Mouse (Mus musculus) kidney, postnatal 0 days (tissue): Measurements from ENCODE around the gene Capg. TPM values are rescaled to one million over a fixed set of nuclear protein-coding genes. Genes with fewer than 3 reads are reported as not detected.

Source experiments
- ATAC-seq: fragments of 200-750 bp; cut with Nextera tagmentation; replicated peaks from 2 replicates; pipeline ENCODE4 v1.8.0; 2017; ENCODE audit warnings: low read depth, moderate number of reproducible peaks, moderate TSS enrichment, moderate library complexity; ENCODE audit not compliant: low FRiP score
- DNase-seq: peaks from one replicate; pipeline ENCODE4 v3.0.0-alpha.2; 2016; ENCODE audit warnings: low spot score
- H3K27ac ChIP-seq: fragments of 300-500 bp; sonication (generic); 2 replicates; pipeline ENCODE4 v1.5.1; 2014; ENCODE audit warnings: mild to moderate bottlenecking
- H3K27me3 ChIP-seq: fragments of 300-500 bp; sonication (generic); 2 replicates; pipeline ENCODE4 v1.6.1; 2014; ENCODE audit warnings: low read length, mixed read lengths; ENCODE audit not compliant: insufficient read depth
- H3K36me3 ChIP-seq: fragments of 300-500 bp; sonication (generic); 2 replicates; pipeline ENCODE4 v1.6.1; 2014; ENCODE audit warnings: low read length, mixed read lengths; ENCODE audit not compliant: insufficient read depth
- H3K4me1 ChIP-seq: fragments of 300-500 bp; sonication (generic); replicated peaks from 2 replicates; pipeline ENCODE4 v1.6.1; 2014; ENCODE audit warnings: antibody characterized with exemption, low read length, mixed read lengths; ENCODE audit not compliant: insufficient read depth
- H3K4me2 ChIP-seq: fragments of 300-500 bp; sonication (generic); 2 replicates; pipeline ENCODE4 v1.6.1; 2014; ENCODE audit warnings: mild to moderate bottlenecking, low read length, moderate library complexity, mixed read lengths
- H3K4me3 ChIP-seq: fragments of 300-500 bp; sonication (generic); replicated peaks from 2 replicates; pipeline ENCODE4 v1.5.1; 2014; ENCODE audit warnings: low read depth, low read length
- H3K9ac ChIP-seq: fragments of 300-500 bp; sonication (generic); 2 replicates; pipeline ENCODE4 v1.6.1; 2014; ENCODE audit warnings: low read depth, low read length
- H3K9me3 ChIP-seq: fragments of 300-500 bp; sonication (generic); replicated peaks from 2 replicates; pipeline ENCODE4 v1.6.1; 2016; ENCODE audit warnings: low read length, inconsistent platforms, mixed read lengths
- CTCF ChIP-seq: IDR thresholded peaks from 2 replicates; pipeline ENCODE4 v1.5.1; 2016; ENCODE audit warnings: antibody characterized with exemption, low read depth, mild to moderate bottlenecking, moderate library complexity
- WGBS: fragments of 180-500 bp; shearing (Covaris S2); extraction: QIAGEN DNeasy Blood & Tissue Kit; methylation state at CpG from one replicate; pipeline ENCODE4 v1.1.7; 2014; 5-methylcytosine and 5-hydroxymethylcytosine counted together
- polyA plus RNA-seq: library from polyadenylated mRNA; unstranded; fragments of >200 nt; fragmentation: Nextera tagmentation; extraction: Ambion mirVana; gene quantifications from 2 replicates; pipeline ENCODE4 v1.2.1, GENCODE M21; 2015

Capg gene
- polyA plus RNA-seq, 1 experiment from 2014 or later = 131 TPM

DNA sequence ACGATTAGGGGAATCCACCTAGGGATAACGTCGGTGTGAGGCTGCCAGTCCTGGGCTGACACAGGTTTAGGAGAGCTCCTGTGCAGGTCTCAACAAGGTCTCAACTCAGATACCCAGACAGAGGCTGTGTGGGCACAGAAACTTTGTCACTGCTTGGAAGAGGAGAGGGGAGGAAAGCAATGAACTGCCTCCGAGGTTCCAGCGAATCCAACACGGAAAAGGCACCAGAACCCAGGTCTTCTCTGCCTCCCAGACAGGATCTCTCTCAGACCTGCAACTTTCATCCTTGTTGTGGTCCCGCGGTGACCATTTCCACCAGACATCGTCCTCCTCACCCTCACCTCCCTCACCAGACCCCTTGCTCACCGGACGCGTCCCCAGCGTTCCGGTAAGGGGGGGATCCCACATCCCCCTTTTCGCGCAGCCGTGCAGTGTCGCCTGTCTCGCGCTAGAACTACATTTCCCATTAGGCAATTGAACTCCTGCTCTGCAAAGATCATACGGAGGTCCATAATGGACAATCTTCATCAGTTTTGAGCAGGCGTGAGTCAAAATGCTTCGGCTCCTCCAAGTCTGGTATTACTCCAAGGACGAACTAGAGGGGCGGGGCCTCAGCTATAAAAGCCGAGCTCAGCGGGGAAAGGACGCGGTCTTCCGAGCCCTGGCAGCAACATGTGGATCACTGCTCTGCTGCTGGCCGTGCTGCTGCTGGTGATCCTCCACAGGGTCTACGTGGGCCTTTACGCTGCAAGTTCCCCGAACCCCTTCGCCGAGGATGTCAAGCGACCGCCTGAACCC lies 54.0 kb downstream of the Capg start, which contains the start of the genes Elmod3 and Retsat:
Elmod3 (minus strand) TSS at position 458 of the 798 bp plus-strand sequence.
Retsat (plus strand) TSS at position 520 of the 798 bp plus-strand sequence.
- 1% methylated on average over 38 of the region's 38 CpGs for WGBS
- no peaks in the 10 kb centered on the region for H3K9me3 ChIP-seq
- peak; percentile 89 for ATAC-seq
- peaks cover 6% of the 10 kb centered on the region for H3K4me1 ChIP-seq
- peak within 1 kb of the TSS; percentile 92 for H3K27ac ChIP-seq
- peak within 1 kb of the TSS; percentile 85 for H3K4me2 ChIP-seq
- H3K27me3 ChIP-seq = no peaks in the 10 kb centered on the region
- no peaks in the 10 kb centered on the region for H3K36me3 ChIP-seq
- peak within 1 kb of the TSS; percentile 54 for H3K4me3 ChIP-seq
- H3K9ac ChIP-seq = peak within 1 kb of the TSS; percentile 69
- no peak for TF ChIP-seq CTCF
- peak; percentile 99 for DNase-seq

DNA sequence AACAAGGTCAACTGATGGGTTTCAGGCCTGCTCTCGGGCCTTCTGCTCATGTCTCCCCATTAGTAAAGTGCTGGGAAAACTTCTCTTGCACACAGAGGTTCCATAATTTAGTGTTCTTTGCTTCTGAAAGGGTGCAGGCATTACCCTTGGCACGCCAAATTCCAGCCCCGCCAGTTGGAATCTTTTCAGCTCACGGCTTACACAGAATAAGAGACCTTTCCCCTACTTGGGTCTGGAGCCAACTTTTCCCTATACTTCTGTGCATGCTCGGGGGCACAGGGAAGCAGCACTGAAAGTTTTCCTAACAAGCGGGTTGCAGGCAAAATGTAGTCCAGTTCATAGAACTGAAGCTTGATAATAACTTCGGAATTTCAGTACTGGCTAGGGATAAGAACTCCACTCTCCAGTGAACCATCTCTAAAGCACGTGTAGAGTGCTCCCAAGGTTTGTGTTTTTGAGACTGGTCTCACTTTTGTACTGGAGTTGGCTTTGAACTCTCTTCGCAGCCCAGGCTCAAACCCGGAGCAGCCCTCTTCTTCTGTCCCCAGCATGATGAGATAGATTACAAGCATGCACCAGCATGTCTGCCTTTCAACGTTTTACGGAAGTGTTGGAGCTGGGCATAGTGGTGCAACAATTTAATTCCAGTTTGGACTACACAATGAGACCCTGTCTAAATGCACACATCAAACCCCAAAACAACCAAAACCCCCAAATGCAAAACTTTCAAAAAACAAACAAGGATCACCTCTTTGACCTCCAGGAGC lies 54.8 kb downstream of the Capg start:
- Histone ChIP-seq H3K36me3 (0 out of 2 replicates have a peak, but pooled peaks cover 4% of the 10 kb centered on the region), H3K4me1 (peaks cover 6% of the 10 kb centered on the region), H3K9ac (peak overlapping the region; percentile 69), H3K9me3 (no peaks in the 10 kb centered on the region), H3K27ac (peak overlapping the region; percentile 92), H3K27me3 (no peaks in the 10 kb centered on the region), H3K4me3 (peak overlapping the region; percentile 54), H3K4me2 (peak overlapping the region; percentile 85)
- whole genome bisulfite sequencing = 35% methylated on average over 12 of the region's 12 CpGs
- ATAC-seq = no peak
- no peak for TF ChIP-seq CTCF
- no peak for DNase-seq

GRCm38 (mm10) chr6:72600216-72600615 lies 56.0 kb downstream of the Capg start:
- H3K27ac ChIP-seq = no peak overlapping the region
- H3K4me3 ChIP-seq = no peak overlapping the region
- TF ChIP-seq CTCF = no peak
- H3K9ac ChIP-seq = no peak overlapping the region
- ATAC-seq (no peak), DNase-seq (no peak)
- H3K27me3 ChIP-seq = no peaks in the 10 kb centered on the region
- no peak overlapping the region for H3K4me2 ChIP-seq
- H3K9me3 ChIP-seq = no peaks in the 10 kb centered on the region
- WGBS = 81% methylated on average over 6 of the region's 6 CpGs
- H3K36me3 ChIP-seq = 0 out of 2 replicates have a peak, but pooled peaks cover 4% of the 10 kb centered on the region
- peaks cover 6% of the 10 kb centered on the region for H3K4me1 ChIP-seq

DNA sequence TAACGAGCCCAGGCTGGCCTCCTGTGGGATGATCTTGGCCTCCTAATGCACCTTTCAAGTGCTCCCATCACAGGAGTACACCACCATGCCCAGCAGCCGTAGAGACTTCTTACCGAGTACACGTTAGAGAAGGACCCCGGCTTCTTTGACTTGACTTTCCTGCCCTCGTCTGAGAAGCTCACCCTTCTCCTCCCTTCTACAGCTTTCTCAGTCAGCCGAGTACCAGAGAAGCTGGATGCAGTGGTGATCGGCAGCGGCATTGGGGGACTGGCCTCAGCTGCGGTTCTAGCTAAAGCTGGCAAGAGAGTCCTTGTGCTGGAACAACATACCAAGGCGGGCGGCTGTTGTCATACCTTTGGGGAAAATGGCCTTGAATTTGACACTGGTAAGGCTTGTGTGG lies 56.6 kb downstream of the Capg start:
- no peak overlapping the region for H3K4me3 ChIP-seq
- 0 out of 2 replicates have a peak, but pooled peaks cover 6% of the 10 kb centered on the region for H3K36me3 ChIP-seq
- ATAC-seq (no peak), DNase-seq (no peak)
- H3K4me1 ChIP-seq = peaks cover 6% of the 10 kb centered on the region
- H3K27ac ChIP-seq = no peak overlapping the region
- H3K9me3 ChIP-seq = no peaks in the 10 kb centered on the region
- H3K9ac ChIP-seq = no peak overlapping the region
- H3K27me3 ChIP-seq = no peaks in the 10 kb centered on the region
- 85% methylated on average over 12 of the region's 12 CpGs for WGBS
- TF ChIP-seq CTCF = no peak
- H3K4me2 ChIP-seq = no peak overlapping the region

DNA sequence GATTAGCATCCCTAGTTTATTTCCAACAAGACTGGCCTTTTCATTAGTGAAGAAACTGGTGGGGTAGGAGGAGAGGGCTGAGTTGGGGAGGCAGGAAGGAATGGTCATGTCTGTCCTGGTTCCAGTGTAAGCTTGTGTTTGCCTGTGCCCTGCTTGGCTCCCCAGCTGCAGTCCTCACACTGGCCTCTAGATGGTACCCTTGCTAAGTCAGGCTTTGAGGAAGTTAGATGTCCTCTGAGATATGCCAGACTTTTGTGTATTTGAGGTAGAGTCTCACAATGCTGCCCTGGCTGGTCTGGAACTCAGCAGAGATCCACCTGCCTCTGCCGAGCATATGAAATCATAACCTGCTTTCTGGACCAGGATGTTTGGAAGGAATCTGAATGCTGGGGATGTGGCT lies 57.5 kb downstream of the Capg start:
- Histone ChIP-seq H3K9ac (no peak overlapping the region), H3K27ac (no peak overlapping the region), H3K4me2 (no peak overlapping the region), H3K27me3 (no peaks in the 10 kb centered on the region), H3K9me3 (no peaks in the 10 kb centered on the region), H3K4me1 (peaks cover 6% of the 10 kb centered on the region), H3K4me3 (no peak overlapping the region), H3K36me3 (0 out of 2 replicates have a peak, but pooled peaks cover 13% of the 10 kb centered on the region)
- DNase-seq (peak; percentile 86), ATAC-seq (0 out of 2 replicates have a peak, but pooled peaks have one; percentile 21)
- peak; percentile 94 for TF ChIP-seq CTCF
- WGBS = 47% methylated on average over 1 of the region's 1 CpGs

DNA sequence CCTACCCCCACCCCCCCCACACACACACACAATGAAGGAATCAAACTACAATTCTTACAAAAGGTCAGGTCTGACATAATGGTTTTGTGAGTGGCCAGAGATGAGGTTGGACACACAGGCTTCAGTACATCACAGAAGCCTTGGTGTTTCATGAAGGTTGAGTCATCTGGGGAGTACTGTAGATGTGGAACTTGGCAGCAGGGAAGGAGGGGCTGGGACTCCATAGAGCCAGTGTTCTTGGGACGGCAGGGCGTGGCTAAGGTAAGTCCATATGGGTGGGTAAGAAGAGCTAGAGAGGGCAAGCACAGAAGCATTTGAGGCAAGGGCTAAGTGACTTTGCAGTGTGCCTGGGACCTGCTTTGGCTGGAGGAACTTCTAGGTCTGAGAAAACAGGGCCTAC lies 59.9 kb downstream of the Capg start:
- DNase-seq (no peak), ATAC-seq (no peak)
- Histone ChIP-seq H3K4me2 (no peak overlapping the region), H3K9ac (no peak overlapping the region), H3K36me3 (peaks cover 26% of the 10 kb centered on the region; the same call in 1 of the 2 replicates), H3K27me3 (no peaks in the 10 kb centered on the region), H3K27ac (no peak overlapping the region), H3K4me1 (no peaks in the 10 kb centered on the region), H3K9me3 (no peaks in the 10 kb centered on the region), H3K4me3 (no peak overlapping the region)
- 87% methylated on average over 2 of the region's 2 CpGs for WGBS
- TF ChIP-seq CTCF = no peak
